Mouse (Mus musculus) layer of hippocampus, postnatal 14 days (tissue): ENCODE results near the gene Ccdc9. TPM values are rescaled to one million over a fixed set of nuclear protein-coding genes. Genes with fewer than 3 reads are reported as not detected.

Experiments
- total RNA-seq, 2 experiments: library from RNA; stranded (reverse); gene quantifications; 2 replicates each; pipeline ENCODE4 v1.2.3; 2021

Ccdc9 gene
- total RNA-seq, 2 experiments from 2014 or later = 84.3 to 84.5 TPM

Other genes with a start within 250 kb of the Ccdc9 start
- gene Bicra, start 238.9 kb downstream of the Ccdc9 start, total RNA-seq = 10 to 100 TPM; 18.7 to 19.4 TPM
- gene Zfp541, start 225.0 kb downstream of the Ccdc9 start, total RNA-seq = under 1 TPM; 0.46 to 0.50 TPM
- gene Napa, start 188.3 kb downstream of the Ccdc9 start, total RNA-seq = 100 to 1,000 TPM; 240 to 259 TPM
- gene Kptn, start 166.9 kb downstream of the Ccdc9 start, total RNA-seq = 10 to 100 TPM; 30.3 to 38.6 TPM
- 100 to 1,000 TPM; 335 to 349 TPM for gene Slc8a2, start 157.0 kb downstream of the Ccdc9 start, total RNA-seq
- 10 to 100 TPM; 38.0 to 42.5 TPM for gene Meis3, start 111.7 kb downstream of the Ccdc9 start, total RNA-seq
- gene Dhx34, start 64.8 kb downstream of the Ccdc9 start, total RNA-seq = 10 to 100 TPM in 1 of 2 experiments, 1 to 10 TPM in 1; 9.4 to 12.5 TPM
- gene C5ar2, start 42.6 kb downstream of the Ccdc9 start, total RNA-seq = under 1 TPM; 0.48 to 0.55 TPM
- 1 to 10 TPM in 1 of 2 experiments, under 1 TPM in 1; 0.74 to 2.0 TPM for gene C5ar1, start 27.3 kb downstream of the Ccdc9 start, total RNA-seq
- 10 to 100 TPM; 28.1 to 31.2 TPM for gene Inafm1, start 13.2 kb downstream of the Ccdc9 start, total RNA-seq
- gene Bbc3, start 21.6 kb upstream of the Ccdc9 start, total RNA-seq = 10 to 100 TPM; 16.6 to 20.4 TPM
- gene Sae1, start 101.0 kb upstream of the Ccdc9 start, total RNA-seq = 100 to 1,000 TPM in 1 of 2 experiments, 10 to 100 TPM in 1; 95.9 to 105 TPM
- gene Zc3h4, start 114.1 kb upstream of the Ccdc9 start, total RNA-seq = 10 to 100 TPM; 49.0 to 54.2 TPM
- 10 to 100 TPM; 90.2 to 90.8 TPM for gene Tmem160, start 166.0 kb upstream of the Ccdc9 start, total RNA-seq
- 10 to 100 TPM; 19.7 to 23.6 TPM for gene Npas1, start 190.9 kb upstream of the Ccdc9 start, total RNA-seq